Mouse (Mus musculus) cortical plate, adult 2 months (tissue): Measurements from ENCODE around the gene Cfap69.

ENCODE experiments used
- CTCF ChIP-seq: fragments of 200-500 bp; IDR thresholded peaks from 2 replicates; pipeline ENCODE4 v1.5.1; 2011; ENCODE audit warnings: mild to moderate bottlenecking, control low read depth, low read length; ENCODE audit not compliant: insufficient read depth; ENCODE audit errors: extremely low read depth
- POLR2A ChIP-seq: fragments of 200-500 bp; IDR thresholded peaks from 2 replicates; pipeline ENCODE4 v1.6.1; 2011; ENCODE audit warnings: mild to moderate bottlenecking, low read length, control low read depth; ENCODE audit not compliant: insufficient read depth; ENCODE audit errors: extremely low read depth

GRCm38 (mm10) chr5:5693956-5694653 is 30.1 kb upstream of the Cfap69 start, which contains the start of gene Steap2:
- TF ChIP-seq CTCF (no peak), POLR2A (no peak)
